Mouse (Mus musculus): ENCODE results near the gene Ikzf2.

DNA sequence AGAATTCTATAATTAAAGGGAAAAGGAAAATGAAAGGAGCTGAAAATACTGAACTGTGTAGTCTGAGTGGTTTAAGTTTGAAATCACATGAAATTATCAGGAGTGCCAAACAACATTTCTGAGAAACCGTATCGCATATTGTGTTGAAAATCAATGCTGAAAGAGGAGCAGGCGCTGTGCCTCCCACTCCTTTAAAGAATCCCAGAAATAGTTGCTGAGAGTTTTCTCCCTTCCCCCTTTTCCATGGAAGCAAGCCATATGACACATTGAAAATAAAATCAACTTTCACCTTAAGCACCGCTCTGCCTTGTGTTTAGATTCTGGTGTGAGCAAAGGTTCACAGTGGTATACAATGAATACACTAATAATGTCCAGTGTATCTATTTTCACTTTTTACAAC, 1.1 kb upstream of the Ikzf2 start:
- TF ChIP-seq CTCF (IDR thresholded peaks at IDR 0.05; ENCODE audit: control insufficient read depth, insufficient read depth, insufficient replicate concordance, low read depth, low read length) = no peak
- TF ChIP-seq POLR2A (IDR thresholded peaks at IDR 0.05; ENCODE audit: control insufficient read depth, low read depth, low read length) = no peak
